Mouse (Mus musculus) G1E (cell line): ENCODE data around the gene Ctsk.

Experiments used
- CTCF ChIP-seq: IDR thresholded peaks from 2 replicates; pipeline ENCODE4 v1.5.1; 2012; ENCODE audit warnings: low read depth, low read length, inconsistent platforms, mixed read lengths
- GATA1 ChIP-seq: IDR thresholded peaks from 2 replicates; pipeline ENCODE4 v1.6.1; 2012; ENCODE audit warnings: borderline replicate concordance, low read length, inconsistent platforms, mixed read lengths

GRCm38 (mm10) chr3:95526622-95527211 is 27.7 kb downstream of the Ctsk start, which contains the start of gene Ctss:
- TF ChIP-seq CTCF (no peak), GATA1 (no peak)
